In the genomic region with DNA sequence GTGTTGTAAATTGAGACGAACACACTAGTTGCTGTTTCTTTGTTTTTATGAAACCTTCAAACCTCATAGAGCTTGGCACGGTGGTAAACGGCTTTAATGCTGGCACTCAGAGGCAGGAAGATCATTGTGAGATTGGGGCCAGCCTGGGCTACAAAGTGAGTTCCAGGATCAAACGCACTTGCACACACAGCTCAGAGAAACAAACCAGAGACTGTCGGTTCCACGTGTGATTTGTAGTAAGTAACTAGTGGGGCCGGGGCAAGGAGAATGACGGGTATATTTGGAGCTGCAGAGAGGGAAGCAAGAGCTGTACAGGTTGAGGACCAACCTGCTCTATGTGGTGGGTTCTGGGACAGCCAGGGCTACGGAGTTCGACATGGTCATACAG, we compare ENCODE assay signal across 7 mouse cellular contexts. TPM values are rescaled to one million over a fixed set of nuclear protein-coding genes. Genes with fewer than 3 reads are reported as not detected.
A peak's percentile ranks its signal among the peaks of the same experiment; 100 is the strongest.
DNase-seq lines count a peak whose midpoint lies in the region; ATAC-seq and TF ChIP-seq lines count a peak whose summit lies in the region.

No protein-coding gene starts in this region.

- peak overlapping the region; percentile 52 for H3K4me2 ChIP-seq in lung, embryonic 16.5 days (ENCODE audit: low read depth, low read length)
- peak overlapping the region; percentile 85 for H3K4me2 ChIP-seq in limb, embryonic 14.5 days (replicated peaks; ENCODE audit: low read depth, low read length, severe bottlenecking)

- WGBS in lung, embryonic 16.5 days = 15% methylated on average over 10 of the region's 10 CpGs
- 29% methylated on average over 10 of the region's 10 CpGs for WGBS in limb, embryonic 14.5 days

- no peak for TF ChIP-seq POLR2A in embryonic fibroblast, embryonic 13.5 days (IDR thresholded peaks at IDR 0.05; ENCODE audit: low read depth, low read length)
- TF ChIP-seq POLR2A in limb, embryonic 14.5 days (IDR thresholded peaks at IDR 0.05; ENCODE audit: borderline replicate concordance, extremely low read depth, insufficient read depth, insufficient read length) = no peak

- H3K27me3 ChIP-seq in lung, embryonic 16.5 days (ENCODE audit: control insufficient read depth, insufficient read depth, low read depth, low read length) = no peaks in the 10 kb centered on the region
- H3K27me3 ChIP-seq in limb, embryonic 14.5 days (ENCODE audit: control insufficient read depth, insufficient read depth, low read length) = no peaks in the 10 kb centered on the region
- H3K27me3 ChIP-seq in splenic B cell, adult 2 months (ENCODE audit: control insufficient read depth, insufficient read depth, low read length, poor library complexity, severe bottlenecking) = no peaks in the 10 kb centered on the region

- peak overlapping the region; percentile 87 for H3K9ac ChIP-seq in lung, embryonic 16.5 days (ENCODE audit: low read length)
- peak overlapping the region; percentile 89 for H3K9ac ChIP-seq in limb, embryonic 14.5 days (ENCODE audit: low read depth, low read length, severe bottlenecking)

- H3K36me3 ChIP-seq in lung, embryonic 16.5 days (ENCODE audit: control insufficient read depth, insufficient read depth, low read length) = no peaks in the 10 kb centered on the region
- no peaks in the 10 kb centered on the region; the same call in 1 of the 2 replicates for H3K36me3 ChIP-seq in limb, embryonic 14.5 days (ENCODE audit: control insufficient read depth, insufficient read depth, low read length)
- H3K36me3 ChIP-seq in splenic B cell, adult 2 months (ENCODE audit: control insufficient read depth, insufficient read depth, low read length, poor library complexity, severe bottlenecking) = no peaks in the 10 kb centered on the region

- no peak for TF ChIP-seq CTCF in embryonic fibroblast, embryonic 13.5 days (IDR thresholded peaks at IDR 0.05; ENCODE audit: borderline replicate concordance, insufficient read depth, low read length)

- no peak for ATAC-seq in lung, embryonic 16.5 days (ENCODE audit: low read depth)
- no peak for ATAC-seq in limb, embryonic 14.5 days (ENCODE audit: low FRiP score, low read depth)
- no peak for ATAC-seq in activated CD4-positive, CD25-positive, alpha-beta regulatory T cell, adult 4 months

- peak overlapping the region; percentile 57 for H3K4me3 ChIP-seq in lung, embryonic 16.5 days (ENCODE audit: low read length)
- H3K4me3 ChIP-seq in embryonic fibroblast, embryonic 13.5 days (ENCODE audit: insufficient read depth, low read length) = peak overlapping the region; percentile 85
- peak overlapping the region; percentile 91 for H3K4me3 ChIP-seq in limb, embryonic 14.5 days (replicated peaks; ENCODE audit: low read length)

- H3K4me1 ChIP-seq in lung, embryonic 16.5 days (replicated peaks; ENCODE audit: control insufficient read depth, insufficient read depth, low read length) = peaks cover 26% of the 10 kb centered on the region
- H3K4me1 ChIP-seq in embryonic fibroblast, embryonic 13.5 days (ENCODE audit: control insufficient read depth, insufficient read depth, low read length) = peaks cover 13% of the 10 kb centered on the region; the same call in 1 of the 2 replicates
- peaks cover 21% of the 10 kb centered on the region for H3K4me1 ChIP-seq in limb, embryonic 14.5 days (ENCODE audit: control insufficient read depth, insufficient read depth, low read length)

- no peak for DNase-seq in lung, postnatal 14 days
- no peak for DNase-seq in limb, embryonic 14.5 days (ENCODE audit: low spot score)
- DNase-seq in splenic B cell, adult 2 months (ENCODE audit: low read depth, low spot score) = peak; percentile 14
- DNase-seq in layer of hippocampus, adult 8-10 months (ENCODE audit: low spot score in 2 of 2) = no peak

- peak overlapping the region; percentile 95 for H3K27ac ChIP-seq in lung, embryonic 16.5 days (ENCODE audit: low read length)
- peak overlapping the region; percentile 83 for H3K27ac ChIP-seq in embryonic fibroblast, embryonic 13.5 days (ENCODE audit: insufficient read depth, low read length)
- H3K27ac ChIP-seq in limb, embryonic 14.5 days (replicated peaks; ENCODE audit: low read depth, low read length) = peak overlapping the region; percentile 93

- H3K9me3 ChIP-seq in lung, embryonic 16.5 days (ENCODE audit: control insufficient read depth, low read length) = no peaks in the 10 kb centered on the region
- no peaks in the 10 kb centered on the region for H3K9me3 ChIP-seq in limb, embryonic 14.5 days (ENCODE audit: control insufficient read depth, low read length)

RNA-seq across cellular contexts. Expression of gene Egln1, which starts 0.9 kb away (rescaled TPM):
- polyA plus RNA-seq in lung, embryonic 16.5 days (2015; fragmentation: Nextera tagmentation; extraction: Ambion mirVana) = 11.6 and 11.7 TPM in 2 replicates
- polyA plus RNA-seq in embryonic fibroblast, embryonic 13.5 days (2011; ENCODE audit: insufficient read length, low read depth, missing spikeins) = 33.1 and 33.7 TPM in 2 replicates
- polyA plus RNA-seq in limb, embryonic 14.5 days (2012; rRNA removed) = 39.8 and 41.3 TPM in 2 replicates
- polyA plus RNA-seq in limb, embryonic 14.5 days (2014; fragmentation: Nextera tagmentation; extraction: Ambion mirVana) = 18.5 and 18.8 TPM in 2 replicates
- 10 to 100 TPM; 56.4 to 58.7 (median 58.4) TPM for total RNA-seq in layer of hippocampus, adult 8-10 months (2022)
- 10 to 100 TPM in 1 of 2 experiments, 1 to 10 TPM in 1; 9.3 to 12.4 TPM for polyA plus RNA-seq in activated CD4-positive, CD25-positive, alpha-beta regulatory T cell, adult 4 months (2017; shearing (Covaris generic))

RNA-seq across cellular contexts. Expression of gene Sprtn, which starts 52.4 kb away (rescaled TPM):
- 9.1 and 9.6 TPM in 2 replicates for polyA plus RNA-seq in lung, embryonic 16.5 days (2015; fragmentation: Nextera tagmentation; extraction: Ambion mirVana)
- 18.5 and 19.1 TPM in 2 replicates for polyA plus RNA-seq in embryonic fibroblast, embryonic 13.5 days (2011; ENCODE audit: insufficient read length, low read depth, missing spikeins)
- polyA plus RNA-seq in limb, embryonic 14.5 days (2012; rRNA removed) = 16.0 and 16.5 TPM in 2 replicates
- 9.9 and 11.3 TPM in 2 replicates for polyA plus RNA-seq in limb, embryonic 14.5 days (2014; fragmentation: Nextera tagmentation; extraction: Ambion mirVana)
- 10 to 100 TPM; 13.2 to 16.5 (median 15.3) TPM for total RNA-seq in layer of hippocampus, adult 8-10 months (2022)
- 1 to 10 TPM; 6.6 to 8.4 TPM for polyA plus RNA-seq in activated CD4-positive, CD25-positive, alpha-beta regulatory T cell, adult 4 months (2017; shearing (Covaris generic))

RNA-seq across cellular contexts. Expression of gene Exoc8, which starts 52.6 kb away (rescaled TPM):
- polyA plus RNA-seq in lung, embryonic 16.5 days (2015; fragmentation: Nextera tagmentation; extraction: Ambion mirVana) = 8.3 and 8.8 TPM in 2 replicates
- 15.7 and 18.1 TPM in 2 replicates for polyA plus RNA-seq in embryonic fibroblast, embryonic 13.5 days (2011; ENCODE audit: insufficient read length, low read depth, missing spikeins)
- polyA plus RNA-seq in limb, embryonic 14.5 days (2012; rRNA removed) = 6.4 TPM in 2 replicates
- 5.7 and 6.8 TPM in 2 replicates for polyA plus RNA-seq in limb, embryonic 14.5 days (2014; fragmentation: Nextera tagmentation; extraction: Ambion mirVana)
- total RNA-seq in layer of hippocampus, adult 8-10 months (2022) = 10 to 100 TPM; 33.0 to 34.5 (median 33.3) TPM
- polyA plus RNA-seq in activated CD4-positive, CD25-positive, alpha-beta regulatory T cell, adult 4 months (2017; shearing (Covaris generic)) = 1 to 10 TPM; 5.3 to 8.3 TPM
